Mouse (Mus musculus) CD4-positive, CD25-positive, alpha-beta regulatory T cell, adult 4 months (primary cell): Measurements from ENCODE around the gene Pnpla6. TPM values are rescaled to one million over a fixed set of nuclear protein-coding genes. Genes with fewer than 3 reads are reported as not detected.
"Not testable (repeated sequence)": the region's sequence is repeated elsewhere in the genome, so short reads cannot be mapped to it uniquely, and the experiment has no call there.

Source experiments
- ATAC-seq: one replicate; pipeline ENCODE4 v1.8.0; 2017
- polyA plus RNA-seq, 2 experiments: library from polyadenylated mRNA; unstranded; fragments of 100-300 nt; shearing (Covaris generic); gene quantifications; one replicate each; pipeline ENCODE4 v1.2.1; 2017

The Pnpla6 gene
- polyA plus RNA-seq, 2 experiments from 2014 or later = 26.1 to 43.7 TPM

DNA sequence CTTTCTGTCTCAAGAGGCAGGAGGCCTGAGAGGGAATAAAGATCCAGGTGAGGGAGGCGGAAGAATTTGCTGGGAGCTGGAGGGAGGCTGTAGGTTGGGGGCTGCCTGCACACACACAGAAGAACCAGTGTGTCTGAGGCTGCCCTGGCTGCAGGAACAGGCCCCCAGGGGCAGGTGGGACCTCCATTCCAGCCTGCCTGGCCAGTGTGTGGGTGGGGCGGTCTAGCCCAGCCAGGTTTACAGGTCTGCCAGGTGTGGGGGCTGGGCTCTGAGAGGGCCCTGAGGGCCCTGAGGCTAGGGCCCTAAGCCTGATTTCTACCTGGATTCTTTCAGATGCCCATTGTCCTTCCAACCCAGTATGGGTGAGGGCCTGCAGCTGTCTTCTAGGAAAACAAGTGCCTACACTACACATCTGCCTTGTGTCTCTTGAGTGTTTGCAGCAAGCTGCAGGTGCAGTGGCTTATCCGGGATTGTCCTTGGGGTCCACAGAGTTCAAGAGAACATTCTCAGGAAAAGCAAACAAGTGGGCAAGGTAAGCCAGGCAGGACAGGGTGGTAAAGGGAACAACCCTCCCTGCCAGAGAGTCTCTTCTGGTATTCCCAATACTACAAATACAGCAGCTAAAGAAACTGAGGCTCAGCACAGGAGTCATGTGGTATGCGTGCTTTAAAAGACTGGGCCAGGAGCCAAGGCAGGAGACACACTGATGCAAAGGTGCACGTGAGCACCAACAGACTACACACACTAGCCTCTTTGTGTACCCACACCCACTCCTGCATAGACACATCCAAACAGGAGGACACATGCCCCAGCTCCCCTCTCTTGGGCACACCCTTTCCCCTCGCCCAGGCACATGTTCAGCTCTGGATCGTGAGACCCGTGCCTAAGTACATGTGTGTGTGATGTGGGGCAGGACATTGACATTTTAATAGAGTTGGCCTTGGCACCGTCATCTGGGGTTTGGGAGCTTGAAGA lies 64.5 kb downstream of the Pnpla6 start:
- ATAC-seq = no peak

DNA sequence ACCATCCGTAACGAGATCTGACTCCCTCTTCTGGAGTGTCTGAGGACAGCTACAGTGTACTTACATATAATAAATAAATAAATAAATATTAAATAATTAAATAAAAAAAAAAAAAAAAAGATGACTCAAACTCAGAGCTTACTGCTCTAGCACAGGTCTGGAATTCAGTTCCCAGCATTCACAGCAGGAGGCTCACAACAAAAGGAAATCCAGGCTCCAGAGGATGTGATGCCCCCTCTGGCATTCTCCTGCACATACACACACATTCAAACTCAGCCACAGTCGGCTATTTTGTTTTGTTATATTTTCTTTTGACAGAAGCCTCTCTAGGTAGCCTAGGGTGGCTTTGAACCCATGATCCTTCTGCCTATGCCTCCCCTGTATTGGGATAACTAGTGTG lies 66.8 kb downstream of the Pnpla6 start:
- not testable (repeated sequence) for ATAC-seq

DNA sequence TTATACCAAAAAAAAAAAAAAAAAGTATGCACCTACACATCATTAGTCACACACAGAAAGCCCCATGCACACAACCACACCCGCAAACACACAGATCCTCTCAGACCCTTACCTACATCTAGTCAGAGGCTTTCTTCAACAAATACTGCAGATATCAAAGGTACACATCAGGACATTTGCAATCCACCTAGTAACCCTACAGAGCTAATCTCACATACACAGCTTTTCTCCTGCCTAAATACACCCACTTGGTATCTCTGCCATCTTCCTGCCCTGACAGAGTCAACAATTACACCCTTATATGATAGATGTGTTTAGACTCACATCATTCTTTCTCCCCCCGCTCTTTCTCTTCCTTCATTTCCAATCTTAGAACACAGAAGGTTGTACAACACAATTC lies 71.3 kb downstream of the Pnpla6 start:
- no peak for ATAC-seq

DNA sequence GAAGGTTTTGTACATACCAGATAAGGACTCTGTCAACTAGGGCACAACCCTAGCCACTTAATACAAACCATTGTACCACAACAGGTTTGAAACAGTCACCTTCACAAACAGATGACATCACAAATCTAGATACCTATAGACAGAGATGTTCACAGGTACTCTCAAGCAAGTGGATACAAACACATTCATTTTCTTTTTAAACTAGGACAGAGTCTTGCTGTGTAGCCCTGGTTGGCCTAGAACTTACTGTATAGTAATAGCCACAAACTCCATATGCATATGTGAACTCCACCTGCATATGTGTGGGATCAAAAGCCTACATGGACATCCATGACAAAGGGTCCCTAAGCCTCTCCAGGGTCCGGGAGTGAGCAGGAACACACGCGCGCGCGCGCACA lies 71.8 kb downstream of the Pnpla6 start, which contains the start of gene Camsap3:
TSS of gene Camsap3 (plus strand) at position 301 of the 398 bp plus-strand sequence.
- ATAC-seq = no peak

DNA sequence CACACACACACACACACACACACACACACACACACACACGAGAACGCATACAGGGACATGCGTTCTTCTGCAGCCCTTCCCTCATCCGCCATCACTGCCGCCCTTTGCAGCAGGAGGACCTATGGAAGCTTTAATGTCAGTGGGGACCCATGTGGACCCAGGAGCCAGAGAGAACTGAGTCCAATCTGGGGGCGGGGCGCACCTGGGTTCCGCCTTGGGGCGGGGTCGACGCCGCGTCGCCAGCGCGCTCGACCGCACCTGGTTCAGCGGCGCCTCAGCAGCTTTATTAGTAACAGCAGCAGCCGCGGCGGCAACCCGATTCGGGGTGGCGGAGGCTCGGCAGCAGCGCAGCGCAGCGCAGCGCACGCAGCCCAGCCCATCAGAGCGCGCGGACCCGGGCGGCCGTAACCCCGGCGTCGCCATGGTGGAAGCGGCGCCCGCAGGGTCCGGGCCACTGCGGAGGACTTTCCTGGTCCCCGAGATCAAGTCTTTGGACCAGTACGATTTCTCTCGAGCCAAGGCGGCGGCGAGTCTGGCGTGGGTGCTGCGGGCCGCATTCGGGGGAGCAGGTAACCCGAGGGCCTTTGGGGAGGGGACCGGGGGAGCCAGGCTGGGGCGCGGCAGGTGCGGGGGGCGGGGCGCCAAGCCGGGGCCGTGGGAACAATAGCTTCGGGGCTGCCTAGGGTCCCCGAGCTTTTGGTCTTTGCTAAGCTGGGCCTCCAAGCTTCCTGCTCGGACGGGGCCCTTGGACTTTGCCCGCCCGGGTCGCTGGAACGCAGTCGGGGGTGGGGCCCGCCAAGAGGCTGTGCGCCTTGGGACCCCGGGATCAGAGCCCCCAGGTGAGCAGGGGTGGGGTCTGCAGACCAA lies 72.4 kb downstream of the Pnpla6 start:
- ATAC-seq = peak; percentile 39

DNA sequence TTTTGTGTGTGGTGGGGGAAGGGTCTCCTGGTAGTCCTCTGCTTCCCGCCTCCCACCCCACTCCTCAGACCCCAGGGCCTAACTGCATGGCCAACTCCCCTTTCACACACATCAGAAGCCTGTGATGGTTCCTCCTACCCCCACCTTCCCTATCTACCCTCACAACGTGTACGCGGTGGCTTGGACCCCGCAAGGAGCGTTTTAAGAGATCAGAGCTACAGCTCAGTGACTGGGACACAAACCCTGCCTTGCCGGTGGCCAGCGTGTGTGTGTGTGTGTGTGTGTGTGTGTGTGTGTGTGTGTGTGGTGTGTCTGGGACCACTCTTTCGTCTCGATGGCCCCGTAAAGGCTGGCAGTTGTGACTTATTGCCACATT lies 73.1 kb downstream of the Pnpla6 start:
- no peak for ATAC-seq

DNA sequence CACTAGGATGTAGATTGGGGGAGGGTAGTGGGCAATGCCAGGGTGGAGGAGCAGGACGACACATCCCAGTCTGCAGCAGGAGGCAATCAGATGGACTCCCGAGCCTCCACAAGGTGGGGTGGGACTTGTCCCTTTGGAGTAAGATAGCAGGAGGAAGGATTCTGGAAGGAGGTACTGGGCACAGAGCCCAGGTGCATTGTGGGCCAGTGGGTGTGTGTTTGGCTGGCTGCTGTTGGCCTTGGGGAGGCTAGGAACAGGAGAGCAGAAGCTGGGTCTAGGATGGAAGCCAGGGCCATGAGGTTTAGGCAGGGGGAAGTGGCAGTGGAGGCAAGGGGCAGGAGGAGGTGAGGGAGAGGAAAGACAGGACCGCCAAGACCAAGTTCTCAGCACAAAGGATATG lies 78.3 kb downstream of the Pnpla6 start:
- ATAC-seq = no peak

Other genes with a start within 250 kb of the Pnpla6 start
- gene Insr, start 235.8 kb upstream of the Pnpla6 start, polyA plus RNA-seq = 10 to 100 TPM; 10.6 to 12.0 TPM
- gene A430078G23Rik, start 162.0 kb upstream of the Pnpla6 start, polyA plus RNA-seq = 10 to 100 TPM; 38.2 to 52.0 TPM
- 10 to 100 TPM; 27.6 to 35.8 TPM for gene Arhgef18, start 122.4 kb upstream of the Pnpla6 start, polyA plus RNA-seq
- 10 to 100 TPM; 18.2 to 22.7 TPM for gene Pex11g, start 47.7 kb upstream of the Pnpla6 start, polyA plus RNA-seq
- not detected for gene Tex45, start 44.5 kb upstream of the Pnpla6 start, polyA plus RNA-seq
- 1 to 10 TPM; 1.0 to 1.6 TPM for gene Zfp358, start 22.2 kb upstream of the Pnpla6 start, polyA plus RNA-seq
- 10 to 100 TPM; 16.1 to 18.6 TPM for gene Mcoln1, start 14.9 kb upstream of the Pnpla6 start, polyA plus RNA-seq
- 1 to 10 TPM in 1 of 2 experiments, not detected in 1; 1.4 TPM for gene C330021F23Rik, start 52.6 kb downstream of the Pnpla6 start, polyA plus RNA-seq
- gene Camsap3, start 71.9 kb downstream of the Pnpla6 start, polyA plus RNA-seq = not detected
- 100 to 1,000 TPM in 1 of 2 experiments, 10 to 100 TPM in 1; 87.5 to 131 TPM for gene Xab2, start 105.9 kb downstream of the Pnpla6 start, polyA plus RNA-seq
- gene Pet100, start 106.2 kb downstream of the Pnpla6 start, polyA plus RNA-seq = 100 to 1,000 TPM in 1 of 2 experiments, 10 to 100 TPM in 1; 84.8 to 145 TPM
- gene Pcp2, start 110.2 kb downstream of the Pnpla6 start, polyA plus RNA-seq = not detected
- 100 to 1,000 TPM; 190 to 257 TPM for gene Stxbp2, start 115.6 kb downstream of the Pnpla6 start, polyA plus RNA-seq
- not detected for gene Retn, start 140.4 kb downstream of the Pnpla6 start, polyA plus RNA-seq
- gene Mcemp1, start 150.4 kb downstream of the Pnpla6 start, polyA plus RNA-seq = not detected
- not detected for gene Fcor, start 157.0 kb downstream of the Pnpla6 start, polyA plus RNA-seq
- 10 to 100 TPM; 20.3 to 32.6 TPM for gene Trappc5, start 160.9 kb downstream of the Pnpla6 start, polyA plus RNA-seq
- gene Fcer2a, start 178.8 kb downstream of the Pnpla6 start, polyA plus RNA-seq = 10 to 100 TPM in 1 of 2 experiments, under 1 TPM in 1; 0.38 to 12.4 TPM
- gene Clec4g, start 205.3 kb downstream of the Pnpla6 start, polyA plus RNA-seq = not detected
- gene Cd209a, start 233.6 kb downstream of the Pnpla6 start, polyA plus RNA-seq = not detected